Mouse (Mus musculus) yolk sac, embryonic 10.5 days (tissue): ENCODE results near the gene Agpat1.

Experiments used
- DNase-seq: peaks from one replicate; pipeline ENCODE4 v3.0.0-alpha.2; 2017; ENCODE audit warnings: low spot score

Gene Agpat1

GRCm38 (mm10) chr17:34606186-34607039 is 2.4 kb downstream of the Agpat1 start:
- DNase-seq, result no peak

- DNase-seq, result no peak
These were observed 3.9 kb downstream of the Agpat1 start for GRCm38 (mm10) chr17:34607997-34608396.

- no peak for DNase-seq
These were observed 7.0 kb downstream of the Agpat1 start for GRCm38 (mm10) chr17:34611050-34611449.

- no peak for DNase-seq
These were observed 9.1 kb downstream of the Agpat1 start for GRCm38 (mm10) chr17:34613054-34613645.

- no peak for DNase-seq
These were observed 9.8 kb downstream of the Agpat1 start for GRCm38 (mm10) chr17:34613830-34614229.

DNA sequence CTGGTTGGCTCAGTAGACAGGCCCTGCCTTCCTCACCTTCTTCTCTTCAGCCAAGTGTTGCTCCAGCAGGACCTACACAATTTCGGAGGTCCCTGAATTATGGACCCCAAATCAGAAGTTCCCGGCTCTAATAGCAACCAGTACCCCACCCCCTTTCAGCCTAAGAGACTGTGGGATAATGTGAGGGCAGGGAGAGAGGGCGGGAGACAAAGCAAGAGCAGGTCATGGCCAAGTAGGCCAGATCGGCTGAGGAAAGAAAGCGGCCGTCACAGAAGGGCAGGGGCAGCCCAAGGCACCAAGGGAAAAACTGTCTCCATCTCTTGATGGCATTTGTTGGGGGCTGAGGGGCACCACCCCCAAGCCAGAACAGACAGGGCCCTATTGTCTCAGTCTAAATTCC is 11.8 kb downstream of the Agpat1 start, which contains the start of gene Egfl8:
Gene Egfl8 (minus strand): TSS at position 101 of the 400 bp plus-strand sequence.
- no peak for DNase-seq

GRCm38 (mm10) chr17:34618999-34619398 is 14.9 kb downstream of the Agpat1 start:
- DNase-seq, result peak; percentile 49

- DNase-seq, result no peak
These were observed 16.9 kb downstream of the Agpat1 start for GRCm38 (mm10) chr17:34621006-34621405.

- DNase-seq, result no peak
These were observed 19.1 kb downstream of the Agpat1 start for GRCm38 (mm10) chr17:34623161-34623560.

DNA sequence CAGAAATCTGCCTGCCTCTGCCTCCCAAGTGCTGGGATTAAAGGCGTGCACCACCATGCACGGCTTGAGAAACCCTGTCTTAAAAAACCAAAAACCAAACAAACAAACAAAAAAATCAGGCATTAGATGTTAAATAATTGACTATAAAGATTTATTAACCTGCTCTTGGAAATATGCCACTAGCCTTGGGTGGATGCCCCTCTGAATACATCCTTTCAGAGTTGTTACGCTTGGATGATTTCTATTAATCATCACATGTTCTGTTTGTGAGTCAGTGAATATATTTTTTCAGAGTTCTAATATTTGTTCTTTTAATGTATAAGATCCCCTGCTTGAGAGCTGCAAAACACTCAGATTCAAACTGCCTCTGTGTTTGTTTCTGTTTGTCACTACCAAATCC is 20.9 kb downstream of the Agpat1 start:
- no peak for DNase-seq

GRCm38 (mm10) chr17:34626062-34626772 is 22.2 kb downstream of the Agpat1 start:
- no peak for DNase-seq

GRCm38 (mm10) chr17:34626773-34627092 is 22.7 kb downstream of the Agpat1 start:
- DNase-seq, result peak; percentile 65

GRCm38 (mm10) chr17:34627093-34627942 is 23.3 kb downstream of the Agpat1 start:
- DNase-seq, result peak; percentile 94

- DNase-seq, result no peak
These were observed 24.0 kb downstream of the Agpat1 start, which contains the start of gene Ppt2 for GRCm38 (mm10) chr17:34627943-34628643. Gene Ppt2 (minus strand): TSS chr17:34628510.

DNA sequence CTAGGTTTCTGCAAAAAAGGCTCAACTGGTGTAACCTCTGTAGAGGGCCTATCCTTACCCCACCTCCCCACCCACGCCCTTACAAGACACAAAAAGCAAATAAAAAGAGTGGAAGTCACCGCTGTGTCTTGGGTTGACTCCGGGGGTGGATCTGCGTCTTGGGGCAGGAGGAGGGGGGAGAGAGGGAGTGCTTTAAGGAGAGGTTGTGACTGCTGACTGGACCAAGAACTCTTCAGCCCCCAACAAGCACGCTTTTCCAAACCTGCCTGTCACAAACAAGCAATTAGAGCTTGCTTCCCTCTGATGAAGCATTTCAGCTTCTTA is 24.5 kb downstream of the Agpat1 start:
- no peak for DNase-seq

DNA sequence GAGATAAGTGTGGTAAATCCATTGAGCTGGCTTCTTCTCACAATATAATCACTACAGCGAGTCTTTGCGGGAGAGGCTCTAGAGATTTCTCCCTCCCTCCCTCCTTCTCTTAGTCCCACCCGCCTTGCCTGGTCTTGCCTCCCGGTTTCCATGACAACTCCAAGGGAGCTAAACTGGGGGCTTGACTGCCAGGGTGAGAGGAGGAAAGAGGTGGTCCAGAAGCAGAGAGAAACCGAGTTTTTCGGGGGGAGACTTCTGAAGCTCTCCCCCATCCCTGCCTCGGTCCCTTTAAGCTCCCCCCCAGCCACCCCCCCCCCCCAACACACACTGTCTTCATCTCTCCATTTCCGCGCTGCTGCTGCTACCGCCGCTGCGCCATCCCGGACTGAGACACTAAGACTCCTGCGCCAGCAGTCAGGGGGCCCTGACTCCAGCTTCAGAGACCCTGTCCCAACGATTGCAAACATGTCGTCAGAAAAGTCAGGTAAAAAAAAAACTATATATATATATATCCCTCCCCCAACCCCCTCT is 25.2 kb downstream of the Agpat1 start, which contains the start of gene Prrt1:
Gene Prrt1 (plus strand): TSS at position 313 of the 531 bp plus-strand sequence.
- DNase-seq, result no peak

DNA sequence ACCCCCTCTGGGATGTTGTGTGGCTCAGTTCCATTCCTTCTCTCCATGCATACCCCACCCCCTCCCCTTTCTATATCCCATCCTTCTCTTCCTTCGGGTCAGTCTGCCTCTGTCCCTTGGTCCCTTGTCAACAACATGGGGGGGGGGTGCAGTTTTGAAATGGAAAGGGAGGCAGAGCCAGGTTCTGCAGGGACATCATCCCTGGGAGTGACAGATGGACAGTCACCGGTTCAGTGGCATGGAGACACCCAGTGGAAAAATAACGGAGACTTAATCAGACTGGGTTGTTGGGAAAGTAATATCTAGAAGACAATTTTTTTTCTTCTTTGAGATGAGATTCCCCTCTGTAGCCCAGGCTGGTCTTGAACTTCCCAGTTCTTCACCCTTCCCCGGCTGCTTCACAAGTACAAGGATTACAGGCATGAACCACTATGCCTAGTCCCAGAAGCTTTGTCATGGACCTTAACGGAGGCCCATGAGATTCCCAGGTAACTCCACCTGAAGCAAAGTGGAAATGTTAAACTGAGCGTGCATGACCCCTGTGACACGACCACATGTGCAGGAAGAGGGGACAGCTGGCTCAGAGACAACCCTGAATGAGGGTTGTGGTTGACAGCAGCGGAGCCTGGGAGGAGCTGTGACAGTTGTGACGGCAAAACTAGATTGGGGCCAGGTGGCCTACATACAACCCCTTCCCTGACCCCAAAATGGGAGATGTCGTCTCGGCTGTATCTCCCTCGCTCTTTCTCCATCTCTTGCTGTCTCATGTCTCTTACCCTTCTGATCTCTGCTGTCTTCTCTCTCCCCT is 25.9 kb downstream of the Agpat1 start:
- DNase-seq, result no peak

- DNase-seq, result no peak
These were observed 26.8 kb downstream of the Agpat1 start for GRCm38 (mm10) chr17:34630761-34631301.

DNA sequence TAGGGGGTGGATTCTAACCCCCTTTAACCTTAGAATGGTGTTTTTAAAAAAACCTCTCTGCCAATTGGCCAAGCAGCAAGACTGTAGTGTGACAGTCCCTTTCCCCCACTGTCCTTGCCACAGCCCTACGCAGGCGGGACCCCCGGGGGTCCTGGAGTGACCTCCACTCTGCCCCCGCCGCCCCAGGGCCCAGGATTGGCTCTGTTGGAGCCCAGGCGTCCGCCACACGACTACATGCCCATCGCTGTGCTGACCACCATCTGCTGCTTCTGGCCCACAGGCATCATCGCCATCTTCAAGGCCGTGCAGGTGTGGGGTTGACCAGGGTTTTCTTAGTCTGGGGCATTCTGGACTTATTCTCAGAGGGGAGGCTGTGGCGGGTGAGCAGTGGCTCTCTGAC is 27.6 kb downstream of the Agpat1 start:
- no peak for DNase-seq

- no peak for DNase-seq
These were observed 28.2 kb downstream of the Agpat1 start for GRCm38 (mm10) chr17:34632261-34632691.
